Mouse (Mus musculus) ES-E14 (cell line): ENCODE results near the gene Accsl.

ENCODE experiments used
- CHD2 ChIP-seq: IDR thresholded peaks from 2 replicates; pipeline ENCODE4 v1.6.1; 2014; ENCODE audit warnings: mild to moderate bottlenecking, low read depth, low read length, inconsistent platforms
- HCFC1 ChIP-seq: IDR thresholded peaks from 2 replicates; pipeline ENCODE4 v1.6.1; 2012; ENCODE audit warnings: low read length, inconsistent platforms, borderline replicate concordance; ENCODE audit not compliant: insufficient read depth
- MAFK ChIP-seq: IDR thresholded peaks from 2 replicates; pipeline ENCODE4 v1.6.1; 2014; ENCODE audit warnings: mild to moderate bottlenecking, low read depth, low read length, inconsistent platforms; ENCODE audit not compliant: insufficient read depth
- ZC3H11A ChIP-seq: IDR thresholded peaks from 2 replicates; pipeline ENCODE4 v1.6.1; 2012; ENCODE audit warnings: low read depth, mild to moderate bottlenecking, inconsistent platforms, low read length, borderline replicate concordance

GRCm38 (mm10) chr2:93881640-93882367 is 12.8 kb upstream of the Accsl start:
- no peak for TF ChIP-seq ZC3H11A
- no peak for TF ChIP-seq CHD2
- no peak for TF ChIP-seq HCFC1
- TF ChIP-seq MAFK, result no peak
